Mouse (Mus musculus) cerebellum, adult 2 months (tissue): ENCODE measurements around the gene Rreb1.

ENCODE experiments used
- CTCF ChIP-seq: fragments of 200-500 bp; IDR thresholded peaks from 2 replicates; pipeline ENCODE4 v1.5.1; 2011; ENCODE audit warnings: low read depth, mild to moderate bottlenecking, control low read depth, low read length, moderate library complexity, borderline replicate concordance; ENCODE audit not compliant: insufficient read depth
- POLR2A ChIP-seq: fragments of 200-500 bp; IDR thresholded peaks from 2 replicates; pipeline ENCODE4 v1.6.1; 2011; ENCODE audit warnings: low read length, control low read depth, borderline replicate concordance; ENCODE audit not compliant: insufficient read depth

- TF ChIP-seq CTCF (no peak), POLR2A (no peak)
These were observed 140.4 kb downstream of the Rreb1 start for GRCm38 (mm10) chr13:37918336-37919261.
